Mouse (Mus musculus): ENCODE measurements around the gene Tgm4.

DNA sequence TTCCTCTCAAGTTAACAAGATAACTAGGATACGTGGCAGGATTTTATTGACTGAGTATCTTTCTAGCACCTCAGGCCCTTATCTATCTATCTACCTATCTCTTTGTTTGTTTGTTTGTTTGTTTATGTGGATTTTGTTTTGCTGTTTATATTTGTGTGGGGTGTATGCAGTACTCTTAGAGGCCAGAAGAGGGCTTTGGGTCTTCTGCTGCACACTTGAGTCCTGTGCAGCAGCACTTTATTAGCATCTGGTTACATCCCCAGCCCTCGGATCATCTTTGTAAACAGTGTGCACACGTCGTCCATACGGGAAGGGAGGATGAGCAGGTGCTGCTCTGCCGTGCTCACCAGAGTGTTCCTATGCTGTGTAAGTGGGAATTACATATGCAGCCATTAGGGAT is 28.5 kb upstream of the Tgm4 start:
- TF ChIP-seq POLR2A (IDR thresholded peaks at IDR 0.05; ENCODE audit: extremely low read depth, insufficient read depth, low read length) (no peak), CTCF (IDR thresholded peaks at IDR 0.05; ENCODE audit: extremely low read depth, insufficient read depth, low read length) (0 out of 2 replicates have a peak, but pooled peaks have one; percentile 13)
